Mouse (Mus musculus): ENCODE data around the gene Abca14. TPM values are rescaled to one million over a fixed set of nuclear protein-coding genes. Genes with fewer than 3 reads are reported as not detected.

Gene Abca14
- total RNA-seq (2023) = not detected

GRCm38 (mm10) chr7:120203789-120204188, at the start of gene Abca14:
Gene Abca14 (plus strand): TSS chr7:120203961.

GRCm38 (mm10) chr7:120173603-120174244, 30.0 kb upstream of the Abca14 start, which contains the start of gene Anks4b:
Gene Anks4b (plus strand): TSS chr7:120173858.

GRCm38 (mm10) chr7:120201771-120202170, 2.0 kb upstream of the Abca14 start, which contains the start of gene Crym:
Gene Crym (minus strand): TSS chr7:120202111.

GRCm38 (mm10) chr7:120328087-120328793, 124.5 kb downstream of the Abca14 start, which contains the start of gene Abca15:
Gene Abca15 (plus strand): TSS chr7:120328670.

Other genes starting within 250 kb of the Abca14 start
- gene Dnah3, start 108.7 kb upstream of the Abca14 start, total RNA-seq (2023) = not detected
- gene Tmem159, start 101.6 kb upstream of the Abca14 start, total RNA-seq (2023) = not detected
- not detected for gene Zp2, start 58.7 kb upstream of the Abca14 start, total RNA-seq (2023)
- gene Anks4b, start 30.1 kb upstream of the Abca14 start, total RNA-seq (2023) = not detected
- gene Crym, start 1.9 kb upstream of the Abca14 start, total RNA-seq (2023) = not detected
- not detected for gene Abca15, start 124.7 kb downstream of the Abca14 start, total RNA-seq (2023)
- gene Abca16, start 205.7 kb downstream of the Abca14 start, total RNA-seq (2023) = not detected

All from CD8-positive naive resting alpha-beta T cell, adult 57 days (primary cell).